Mouse (Mus musculus) left cerebral cortex, adult 9 months (tissue): ENCODE results near the gene Speer4a.
"Not testable (repeated sequence)": the region's sequence is repeated elsewhere in the genome, so short reads cannot be mapped to it uniquely, and the experiment has no call there.

Experiments used
- DNase-seq, 2 experiments: peaks; one replicate each; pipeline ENCODE4 v3.0.0; 2022; ENCODE audit warnings: low spot score in 2 of 2

Speer4a gene

DNA sequence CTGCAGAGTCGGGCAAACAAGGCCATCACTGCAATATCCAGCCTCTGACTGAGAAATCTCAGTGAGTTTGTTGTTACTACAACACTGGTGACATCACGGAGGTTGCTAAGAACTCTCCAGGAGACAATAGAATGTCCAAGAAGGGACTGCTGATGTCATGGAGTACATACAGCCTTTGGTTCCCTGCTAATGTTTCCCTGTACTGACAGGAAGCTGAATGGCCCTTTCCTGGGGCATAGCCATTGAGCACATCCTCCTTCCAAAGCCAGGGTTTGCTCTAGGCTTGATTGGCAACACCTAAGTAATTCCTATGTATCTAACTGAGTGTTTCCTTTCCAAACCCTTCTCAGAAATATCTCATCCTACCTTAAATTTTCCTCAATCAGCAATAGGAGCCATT lies at the start of gene Speer4a:
Speer4a (minus strand) TSS at position 101 of the 400 bp plus-strand sequence.
- not testable (repeated sequence) for DNase-seq

DNA sequence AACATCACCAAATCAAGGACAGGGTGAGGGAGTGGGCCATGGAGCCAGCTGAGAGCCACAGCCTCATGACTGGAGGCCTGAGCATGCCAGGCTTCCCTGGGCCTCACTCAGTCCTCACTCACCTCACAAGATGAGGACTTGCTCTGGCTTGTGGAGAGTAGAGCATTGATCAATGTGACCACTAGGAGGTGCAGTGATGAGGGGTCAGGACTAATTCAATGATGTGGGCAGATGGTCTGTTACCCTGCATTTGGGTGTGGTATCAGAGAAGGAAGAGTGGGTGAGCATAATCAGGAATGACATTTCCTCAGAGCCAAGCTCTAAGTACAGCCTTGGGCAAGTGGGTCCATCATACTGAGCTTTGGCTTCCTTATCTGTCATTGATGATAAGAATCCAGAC lies 39.7 kb upstream of the Speer4a start:
- DNase-seq = not testable (repeated sequence)

DNA sequence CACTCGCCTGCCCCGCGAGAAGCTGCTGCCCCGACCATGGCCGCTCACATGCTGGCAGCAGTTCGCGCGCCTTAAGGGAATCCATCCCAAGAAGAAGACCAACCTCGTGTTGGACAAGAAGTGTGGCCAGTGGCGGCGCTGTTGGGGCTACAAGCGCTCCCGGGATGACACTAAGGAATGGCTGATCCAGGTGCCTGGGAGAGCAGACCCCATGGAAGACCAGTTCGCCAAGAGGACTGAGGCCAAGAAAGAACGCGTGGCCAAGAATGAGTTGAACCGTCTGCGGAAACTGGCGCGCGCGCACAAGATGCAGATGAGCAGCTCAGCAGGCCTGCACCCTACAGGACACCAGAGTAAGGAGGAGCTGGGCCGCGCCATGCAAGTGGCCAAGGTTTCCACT lies 31.4 kb upstream of the Speer4a start:
- no peak for DNase-seq

DNA sequence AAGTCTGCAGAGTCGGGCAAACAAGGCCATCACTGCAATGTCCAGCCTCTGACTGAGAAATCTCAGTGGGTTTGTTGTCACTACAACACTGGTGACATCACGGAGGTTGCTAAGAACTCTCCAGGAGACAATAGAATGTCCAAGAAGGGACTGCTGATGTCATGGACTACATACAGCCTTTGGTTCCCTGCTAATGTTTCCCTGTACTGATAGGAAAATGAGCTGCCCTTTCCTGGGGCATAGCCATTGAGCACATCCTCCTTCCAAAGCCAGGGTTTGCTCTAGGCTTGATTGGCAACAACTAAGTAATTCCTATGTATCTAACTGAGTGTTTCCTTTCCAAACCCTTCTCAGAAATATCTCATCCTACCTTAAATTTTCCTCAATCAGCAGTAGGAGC lies 19.1 kb upstream of the Speer4a start, which contains the start of gene Gm7347:
Gm7347 (minus strand) TSS at position 101 of the 400 bp plus-strand sequence.
- not testable (repeated sequence) for DNase-seq

DNA sequence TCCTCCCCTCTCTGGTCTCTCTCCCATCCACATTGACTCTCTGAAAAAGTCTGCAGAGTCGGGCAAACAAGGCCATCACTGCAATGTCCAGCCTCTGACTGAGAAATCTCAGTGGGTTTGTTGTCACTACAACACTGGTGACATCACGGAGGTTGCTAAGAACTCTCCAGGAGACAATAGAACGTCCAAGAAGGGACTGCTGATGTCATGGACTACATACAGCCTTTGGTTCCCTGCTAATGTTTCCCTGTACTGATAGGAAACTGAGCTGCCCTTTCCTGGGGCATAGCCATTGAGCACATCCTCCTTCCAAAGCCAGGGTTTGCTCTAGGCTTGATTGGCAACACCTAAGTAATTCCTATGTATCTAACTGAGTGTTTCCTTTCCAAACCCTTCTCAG lies 16.5 kb downstream of the Speer4a start, which contains the start of gene Gm5862:
Gm5862 (minus strand) TSS at position 101 of the 400 bp plus-strand sequence.
- not testable (repeated sequence) for DNase-seq

DNA sequence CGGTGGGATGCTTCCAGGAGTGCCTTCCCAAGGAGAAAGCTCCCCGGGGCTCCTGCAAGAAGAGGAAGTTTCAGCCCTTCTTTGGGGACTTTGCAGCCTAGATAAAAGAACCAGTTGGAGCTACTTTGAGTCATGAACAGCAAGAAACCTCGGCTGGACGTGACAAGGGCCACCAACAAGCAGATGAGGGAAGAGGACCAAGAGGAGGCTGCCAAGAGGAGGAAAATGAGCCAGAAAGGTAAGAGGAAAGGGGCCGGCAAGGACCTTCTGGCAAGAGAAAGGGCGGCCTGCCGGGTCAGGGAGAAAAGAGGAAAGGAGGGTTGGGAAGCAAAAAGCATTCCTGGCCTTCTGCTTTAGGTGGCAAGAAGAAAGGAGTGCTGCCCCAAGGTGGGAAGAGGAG lies 31.7 kb downstream of the Speer4a start:
- not testable (repeated sequence) for DNase-seq

DNA sequence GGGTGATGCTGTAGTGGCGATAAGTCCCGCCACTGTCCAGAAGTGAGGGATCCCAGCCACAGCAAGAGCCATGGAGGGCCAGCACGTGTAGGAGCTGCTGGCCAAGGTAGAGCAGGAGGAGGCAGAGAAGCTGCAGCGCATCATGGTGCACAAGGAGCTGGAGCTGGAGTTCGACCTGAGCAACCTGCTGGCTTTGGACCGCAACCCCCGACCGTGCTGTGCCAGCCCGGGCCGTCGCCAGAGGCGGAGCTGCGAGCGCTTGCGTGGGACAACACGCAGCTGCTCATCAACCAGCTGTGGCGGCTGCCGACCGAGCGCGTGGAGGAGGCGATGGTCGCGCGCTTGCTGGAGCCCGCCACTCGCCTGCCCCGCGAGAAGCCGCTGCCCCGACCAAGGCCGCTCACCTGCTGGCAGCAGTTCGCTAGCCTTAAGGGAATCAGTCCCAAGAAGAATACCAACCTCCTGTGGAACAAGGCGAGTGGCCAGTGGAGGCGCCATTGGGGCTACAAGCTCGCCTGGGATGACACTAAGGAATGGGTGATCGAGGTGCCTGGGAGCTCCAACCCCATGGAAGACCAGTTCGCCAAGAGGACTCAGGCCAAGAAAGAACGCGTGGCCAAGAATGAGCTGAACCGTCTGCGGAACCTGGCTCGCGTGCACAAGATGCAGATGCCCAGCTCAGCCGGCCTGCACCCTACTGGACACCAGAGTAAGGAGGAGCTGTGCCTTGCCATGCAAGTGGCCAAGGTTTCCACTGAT lies 32.2 kb downstream of the Speer4a start:
- peak in 1 of 2 experiments; percentile 14 for DNase-seq

DNA sequence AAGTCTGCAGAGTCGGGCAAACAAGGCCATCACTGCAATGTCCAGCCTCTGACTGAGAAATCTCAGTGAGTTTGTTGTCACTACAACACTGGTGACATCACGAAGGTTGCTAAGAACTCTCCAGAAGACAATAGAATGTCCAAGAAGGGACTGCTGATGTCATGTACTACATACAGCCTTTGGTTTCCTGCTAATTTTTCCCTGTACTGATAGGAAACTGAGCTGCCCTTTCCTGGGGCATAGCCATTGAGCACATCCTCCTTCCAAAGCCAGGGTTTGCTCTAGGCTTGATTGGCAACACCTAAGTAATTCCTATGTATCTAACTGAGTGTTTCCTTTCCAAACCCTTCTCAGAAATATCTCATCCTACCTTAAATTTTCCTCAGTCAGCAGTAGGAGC lies 34.7 kb downstream of the Speer4a start, which contains the start of gene Gm1979:
Gm1979 (minus strand) TSS at position 101 of the 400 bp plus-strand sequence.
- DNase-seq = not testable (repeated sequence)

DNA sequence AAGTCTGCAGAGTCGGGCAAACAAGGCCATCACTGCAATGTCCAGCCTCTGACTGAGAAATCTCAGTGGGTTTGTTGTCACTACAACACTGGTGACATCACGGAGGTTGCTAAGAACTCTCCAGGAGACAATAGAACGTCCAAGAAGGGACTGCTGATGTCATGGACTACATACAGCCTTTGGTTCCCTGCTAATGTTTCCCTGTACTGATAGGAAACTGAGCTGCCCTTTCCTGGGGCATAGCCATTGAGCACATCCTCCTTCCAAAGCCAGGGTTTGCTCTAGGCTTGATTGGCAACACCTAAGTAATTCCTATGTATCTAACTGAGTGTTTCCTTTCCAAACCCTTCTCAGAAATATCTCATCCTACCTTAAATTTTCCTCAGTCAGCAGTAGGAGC lies 50.8 kb downstream of the Speer4a start, which contains the start of gene Gm21698:
Gm21698 (minus strand) TSS at position 101 of the 400 bp plus-strand sequence.
- DNase-seq = not testable (repeated sequence)
